Mouse (Mus musculus) kidney, embryonic 14.5 days (tissue): ENCODE results near the gene Akr1b10. TPM values are rescaled to one million over a fixed set of nuclear protein-coding genes. Genes with fewer than 3 reads are reported as not detected.
A peak's percentile ranks its signal among the peaks of the same experiment; 100 is the strongest.
"Not testable (repeated sequence)": the region's sequence is repeated elsewhere in the genome, so short reads cannot be mapped to it uniquely, and the experiment has no call there.

Experiments used
- ATAC-seq: fragments of 200-750 bp; cut with Nextera tagmentation; 2 replicates; pipeline ENCODE4 v1.8.0; 2017; ENCODE audit warnings: moderate number of reproducible peaks, mild to moderate bottlenecking, moderate TSS enrichment, moderate library complexity; ENCODE audit not compliant: low FRiP score, low TSS enrichment
- H3K27ac ChIP-seq: fragments of 300-500 bp; sonication (generic); 2 replicates; pipeline ENCODE4 v1.5.1; 2014; ENCODE audit warnings: low read depth, mild to moderate bottlenecking, low read length, moderate library complexity, mixed read lengths
- H3K27me3 ChIP-seq: fragments of 300-500 bp; sonication (generic); 2 replicates; pipeline ENCODE4 v1.6.1; 2014; ENCODE audit warnings: mild to moderate bottlenecking, low read length; ENCODE audit not compliant: control insufficient read depth, insufficient read depth
- H3K36me3 ChIP-seq: fragments of 300-500 bp; sonication (generic); 2 replicates; pipeline ENCODE4 v1.6.1; 2014; ENCODE audit warnings: low read length, mixed read lengths; ENCODE audit not compliant: control insufficient read depth, insufficient read depth
- H3K4me1 ChIP-seq: fragments of 300-500 bp; sonication (generic); 2 replicates; pipeline ENCODE4 v1.6.1; 2014; ENCODE audit warnings: low read length, mixed read lengths; ENCODE audit not compliant: control insufficient read depth, insufficient read depth
- H3K4me2 ChIP-seq: fragments of 300-500 bp; sonication (generic); replicated peaks from 2 replicates; pipeline ENCODE4 v1.6.1; 2014; ENCODE audit warnings: low read depth, mild to moderate bottlenecking, low read length
- H3K4me3 ChIP-seq: fragments of 300-500 bp; sonication (generic); 2 replicates; pipeline ENCODE4 v1.5.1; 2014; ENCODE audit warnings: mild to moderate bottlenecking, low read length
- H3K9ac ChIP-seq: fragments of 300-500 bp; sonication (generic); 2 replicates; pipeline ENCODE4 v1.6.1; 2014; ENCODE audit warnings: low read depth, mild to moderate bottlenecking, low read length, moderate library complexity
- H3K9me3 ChIP-seq: fragments of 300-500 bp; sonication (generic); 2 replicates; pipeline ENCODE4 v1.6.1; 2016; ENCODE audit warnings: low read length; ENCODE audit not compliant: control insufficient read depth
- WGBS: fragments of 180-500 bp; shearing (Covaris S2); extraction: QIAGEN DNeasy Blood & Tissue Kit; methylation state at CpG from one replicate; pipeline ENCODE4 v1.1.7; 2014; 5-methylcytosine and 5-hydroxymethylcytosine counted together
- polyA plus RNA-seq: library from polyadenylated mRNA; unstranded; fragments of >200 nt; fragmentation: Nextera tagmentation; extraction: Ambion mirVana; gene quantifications from 2 replicates; pipeline ENCODE4 v1.2.1, GENCODE M21; 2014

Akr1b10 gene
- polyA plus RNA-seq, 1 experiment from 2014 or later = 24.2 TPM

- no peaks in the 10 kb centered on the region for H3K36me3 ChIP-seq
- no peaks in the 10 kb centered on the region for H3K27me3 ChIP-seq
- no peaks in the 10 kb centered on the region for H3K9me3 ChIP-seq
- no peaks in the 10 kb centered on the region for H3K4me1 ChIP-seq
- no peak overlapping the region for H3K4me2 ChIP-seq
- no peak overlapping the region for H3K9ac ChIP-seq
- H3K4me3 ChIP-seq = no peak overlapping the region
- 50% methylated on average over 14 of the region's 14 CpGs for WGBS
- ATAC-seq = peak; percentile 76
- H3K27ac ChIP-seq = no peak overlapping the region
Observed at GRCm38 (mm10) chr6:34346096-34346898, 37.7 kb upstream of the Akr1b10 start.

- H3K27ac ChIP-seq = no peak overlapping the region
- H3K4me2 ChIP-seq = no peak overlapping the region
- no peaks in the 10 kb centered on the region for H3K36me3 ChIP-seq
- H3K9me3 ChIP-seq = no peaks in the 10 kb centered on the region
- H3K4me3 ChIP-seq = no peak overlapping the region
- no peaks in the 10 kb centered on the region for H3K4me1 ChIP-seq
- no peak for ATAC-seq
- H3K9ac ChIP-seq = no peak overlapping the region
- WGBS = 86% methylated on average over 12 of the region's 12 CpGs
- no peaks in the 10 kb centered on the region for H3K27me3 ChIP-seq
Observed at GRCm38 (mm10) chr6:34350037-34350699, 33.9 kb upstream of the Akr1b10 start.

- not testable (repeated sequence) for H3K9ac ChIP-seq, H3K4me2 ChIP-seq, H3K4me1 ChIP-seq, H3K4me3 ChIP-seq, H3K9me3 ChIP-seq, ATAC-seq, H3K27me3 ChIP-seq, H3K27ac ChIP-seq, H3K36me3 ChIP-seq
- 48% methylated on average over 10 of the region's 10 CpGs for WGBS
Observed at GRCm38 (mm10) chr6:34351481-34351880, 32.5 kb upstream of the Akr1b10 start.

- no peak overlapping the region for H3K4me2 ChIP-seq
- no peaks in the 10 kb centered on the region for H3K4me1 ChIP-seq
- no peak overlapping the region for H3K27ac ChIP-seq
- no peak overlapping the region for H3K9ac ChIP-seq
- no peak for ATAC-seq
- H3K4me3 ChIP-seq = no peak overlapping the region
- no peaks in the 10 kb centered on the region for H3K36me3 ChIP-seq
- 94% methylated on average over 3 of the region's 3 CpGs for WGBS
- no peaks in the 10 kb centered on the region for H3K9me3 ChIP-seq
- no peaks in the 10 kb centered on the region for H3K27me3 ChIP-seq
Observed at GRCm38 (mm10) chr6:34352401-34352800, 31.6 kb upstream of the Akr1b10 start.

GRCm38 (mm10) chr6:34353658-34354353 is 30.2 kb upstream of the Akr1b10 start, which contains the start of gene Akr1b8:
Akr1b8 (plus strand) TSS chr6:34354119.
- no peaks in the 10 kb centered on the region for H3K36me3 ChIP-seq
- peak; percentile 73 for ATAC-seq
- H3K27me3 ChIP-seq = no peaks in the 10 kb centered on the region
- 0 out of 2 replicates have a peak within 1 kb of the TSS, but pooled peaks have one; percentile 12 for H3K9ac ChIP-seq
- H3K9me3 ChIP-seq = no peaks in the 10 kb centered on the region
- WGBS = 10% methylated on average over 16 of the region's 16 CpGs
- peak within 1 kb of the TSS; percentile 64 for H3K4me2 ChIP-seq
- no peaks in the 10 kb centered on the region for H3K4me1 ChIP-seq
- peak within 1 kb of the TSS; percentile 37; the same call in 1 of the 2 replicates for H3K27ac ChIP-seq
- peak within 1 kb of the TSS; percentile 34 for H3K4me3 ChIP-seq

- H3K9me3 ChIP-seq = no peaks in the 10 kb centered on the region
- H3K4me2 ChIP-seq = peak overlapping the region; percentile 64
- H3K27me3 ChIP-seq = no peaks in the 10 kb centered on the region
- WGBS = 70% methylated on average over 8 of the region's 8 CpGs
- no peak for ATAC-seq
- no peaks in the 10 kb centered on the region for H3K4me1 ChIP-seq
- H3K27ac ChIP-seq = peak overlapping the region; percentile 37; the same call in 1 of the 2 replicates
- peak overlapping the region; percentile 34 for H3K4me3 ChIP-seq
- H3K9ac ChIP-seq = 0 out of 2 replicates have a peak overlapping the region, but pooled peaks have one; percentile 12
- H3K36me3 ChIP-seq = no peaks in the 10 kb centered on the region
Observed at GRCm38 (mm10) chr6:34354354-34355348, 29.4 kb upstream of the Akr1b10 start.

GRCm38 (mm10) chr6:34355349-34355747 is 28.7 kb upstream of the Akr1b10 start:
- no peaks in the 10 kb centered on the region for H3K4me1 ChIP-seq
- no peak overlapping the region for H3K9ac ChIP-seq
- H3K4me3 ChIP-seq = no peak overlapping the region
- no peaks in the 10 kb centered on the region for H3K36me3 ChIP-seq
- H3K4me2 ChIP-seq = no peak overlapping the region
- no peaks in the 10 kb centered on the region for H3K27me3 ChIP-seq
- ATAC-seq = no peak
- no peaks in the 10 kb centered on the region for H3K9me3 ChIP-seq
- 80% methylated on average over 6 of the region's 6 CpGs for WGBS
- no peak overlapping the region for H3K27ac ChIP-seq

- no peaks in the 10 kb centered on the region for H3K36me3 ChIP-seq
- no peaks in the 10 kb centered on the region for H3K27me3 ChIP-seq
- H3K4me3 ChIP-seq = no peak overlapping the region
- no peak overlapping the region for H3K4me2 ChIP-seq
- H3K9ac ChIP-seq = no peak overlapping the region
- WGBS = 86% methylated on average over 9 of the region's 9 CpGs
- no peaks in the 10 kb centered on the region for H3K9me3 ChIP-seq
- no peak for ATAC-seq
- H3K27ac ChIP-seq = no peak overlapping the region
- no peaks in the 10 kb centered on the region for H3K4me1 ChIP-seq
Observed at GRCm38 (mm10) chr6:34355841-34356240, 28.2 kb upstream of the Akr1b10 start.
